Mouse (Mus musculus) cerebellum, adult 2 months (tissue): ENCODE results near the gene Tln1. TPM values are rescaled to one million over a fixed set of nuclear protein-coding genes. Genes with fewer than 3 reads are reported as not detected.

ENCODE experiments used
- DNase-seq, 2 experiments: peaks; one replicate each; pipeline ENCODE4 v3.0.0; 2021
- H3K27ac ChIP-seq: fragments of 200-500 bp; 2 replicates; pipeline ENCODE4 v1.5.1; 2012; ENCODE audit warnings: low read length, control low read depth, inconsistent platforms; ENCODE audit not compliant: insufficient read depth
- H3K27me3 ChIP-seq: fragments of 200-500 bp; 2 replicates; pipeline ENCODE4 v1.6.1; 2012; ENCODE audit warnings: inconsistent platforms, mild to moderate bottlenecking, low read length, moderate library complexity; ENCODE audit not compliant: control insufficient read depth, insufficient read depth
- H3K4me1 ChIP-seq: fragments of 200-500 bp; 2 replicates; pipeline ENCODE4 v1.6.1; 2011; ENCODE audit warnings: low read length; ENCODE audit not compliant: control insufficient read depth, insufficient read depth
- H3K4me3 ChIP-seq: fragments of 200-500 bp; replicated peaks from 2 replicates; pipeline ENCODE3; 2011; ENCODE audit warnings: mild to moderate bottlenecking, low read depth, low read length, control low read depth; ENCODE audit not compliant: insufficient read depth
- CTCF ChIP-seq: fragments of 200-500 bp; IDR thresholded peaks from 2 replicates; pipeline ENCODE4 v1.5.1; 2011; ENCODE audit warnings: low read depth, mild to moderate bottlenecking, control low read depth, low read length, moderate library complexity, borderline replicate concordance; ENCODE audit not compliant: insufficient read depth
- POLR2A ChIP-seq: fragments of 200-500 bp; IDR thresholded peaks from 2 replicates; pipeline ENCODE4 v1.6.1; 2011; ENCODE audit warnings: low read length, control low read depth, borderline replicate concordance; ENCODE audit not compliant: insufficient read depth
- WGBS: fragments of 180-500 bp; shearing (Covaris S2); methylation state at CpG from one replicate; pipeline ENCODE4 v1.1.7; 2018; 5-methylcytosine and 5-hydroxymethylcytosine counted together
- polyA plus RNA-seq: library from polyadenylated mRNA; depleted of rRNA; stranded (reverse); fragments of >200 nt; gene quantifications from 2 replicates; pipeline ENCODE4 v1.2.3, GENCODE M21; 2012

Gene Tln1
- polyA plus RNA-seq, 1 experiment = 48.8 TPM

DNA sequence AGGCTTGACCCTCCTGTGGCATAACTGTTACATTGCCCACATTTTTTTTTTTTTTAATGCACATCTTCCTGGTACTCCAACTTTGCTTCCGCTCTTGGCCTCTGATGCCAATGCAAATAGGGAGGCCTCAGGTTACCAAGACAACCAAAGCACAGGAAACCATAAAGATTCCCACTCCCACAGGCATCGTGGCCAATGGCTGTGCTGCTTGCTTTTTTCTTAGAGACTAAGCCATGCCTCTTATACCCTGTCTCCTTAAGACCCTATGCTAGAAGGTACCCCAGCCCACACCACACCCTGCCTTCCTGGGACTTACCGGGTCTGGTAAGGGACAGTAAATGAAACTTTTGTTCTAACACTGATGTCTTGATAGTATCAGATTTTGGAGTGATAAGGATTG, 31.0 kb upstream of the Tln1 start:
- WGBS = 62% methylated on average over 3 of the region's 3 CpGs
- TF ChIP-seq CTCF (no peak), POLR2A (no peak)
- Histone ChIP-seq H3K4me1 (no peaks in the 10 kb centered on the region), H3K27ac (no peak overlapping the region), H3K27me3 (no peaks in the 10 kb centered on the region), H3K4me3 (no peak overlapping the region)
- DNase-seq = no peak

DNA sequence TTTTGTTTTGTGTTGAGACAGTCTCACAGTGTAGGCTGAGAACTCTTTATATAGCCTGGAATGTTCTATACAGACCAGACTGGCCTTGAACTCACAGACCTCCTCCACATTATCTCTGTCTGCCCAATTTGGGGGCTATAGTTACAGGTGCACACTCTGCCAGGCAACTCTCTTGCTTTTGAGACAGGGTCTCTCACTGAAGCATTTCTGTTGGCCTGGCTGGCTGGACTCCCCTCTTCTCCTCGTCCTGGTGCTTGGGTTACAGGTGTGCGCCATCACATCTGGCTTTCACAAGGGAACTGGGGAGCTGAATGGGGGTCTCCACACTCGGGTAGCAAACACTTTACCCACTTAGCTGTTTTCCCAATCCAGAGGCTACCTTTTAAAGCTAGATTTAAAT, 29.5 kb upstream of the Tln1 start:
- WGBS = 76% methylated on average over 3 of the region's 3 CpGs
- Histone ChIP-seq H3K4me3 (no peak overlapping the region), H3K27me3 (no peaks in the 10 kb centered on the region), H3K4me1 (no peaks in the 10 kb centered on the region), H3K27ac (no peak overlapping the region)
- TF ChIP-seq CTCF (no peak), POLR2A (no peak)
- no peak for DNase-seq

DNA sequence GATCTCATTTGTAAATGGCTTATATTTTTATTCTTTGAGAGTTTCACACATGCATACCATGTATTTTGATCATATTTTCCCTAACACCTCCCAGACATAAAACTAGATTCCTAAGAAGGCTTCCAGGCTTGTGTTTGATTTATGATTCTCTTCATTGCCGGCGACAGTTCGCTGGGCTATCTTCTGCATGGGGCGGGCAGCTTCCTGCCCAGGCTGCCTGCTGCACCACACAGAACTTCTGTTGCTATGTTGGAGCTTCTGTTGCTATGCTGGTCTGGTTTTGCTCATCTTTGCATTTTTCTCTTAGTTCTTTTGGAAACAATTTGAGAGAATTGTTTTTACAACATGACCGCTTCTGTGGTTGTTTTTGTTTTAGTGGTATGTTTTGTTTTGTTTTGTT, 29.1 kb upstream of the Tln1 start:
- WGBS = 80% methylated on average over 5 of the region's 5 CpGs
- no peak for TF ChIP-seq CTCF
- no peak for TF ChIP-seq POLR2A
- no peak for DNase-seq
- no peaks in the 10 kb centered on the region for H3K27me3 ChIP-seq
- H3K4me3 ChIP-seq = no peak overlapping the region
- no peak overlapping the region for H3K27ac ChIP-seq
- no peaks in the 10 kb centered on the region for H3K4me1 ChIP-seq

DNA sequence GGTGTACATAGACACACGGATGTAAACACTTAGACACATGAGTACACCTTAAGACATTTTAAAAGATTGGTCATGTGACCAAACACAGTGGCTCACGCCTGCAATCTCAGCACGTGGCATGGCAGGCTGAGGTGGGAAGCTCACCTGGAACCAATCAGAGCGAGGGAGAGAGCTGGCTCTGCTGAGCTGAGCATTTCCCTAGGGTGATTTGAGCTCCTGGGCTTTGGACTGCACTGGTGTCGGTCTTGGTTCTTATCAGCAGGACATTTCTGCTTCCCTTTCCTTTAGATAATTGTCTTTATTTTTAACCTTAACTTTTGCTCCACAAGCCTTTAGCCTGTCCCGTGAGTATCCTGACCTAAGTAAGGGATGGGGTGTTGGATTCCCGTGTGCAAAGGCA, 25.2 kb upstream of the Tln1 start:
- WGBS = 58% methylated on average over 7 of the region's 7 CpGs
- no peaks in the 10 kb centered on the region for H3K4me1 ChIP-seq
- TF ChIP-seq CTCF (no peak), POLR2A (no peak)
- DNase-seq = no peak
- no peaks in the 10 kb centered on the region for H3K27me3 ChIP-seq
- no peak overlapping the region for H3K27ac ChIP-seq
- no peak overlapping the region for H3K4me3 ChIP-seq

DNA sequence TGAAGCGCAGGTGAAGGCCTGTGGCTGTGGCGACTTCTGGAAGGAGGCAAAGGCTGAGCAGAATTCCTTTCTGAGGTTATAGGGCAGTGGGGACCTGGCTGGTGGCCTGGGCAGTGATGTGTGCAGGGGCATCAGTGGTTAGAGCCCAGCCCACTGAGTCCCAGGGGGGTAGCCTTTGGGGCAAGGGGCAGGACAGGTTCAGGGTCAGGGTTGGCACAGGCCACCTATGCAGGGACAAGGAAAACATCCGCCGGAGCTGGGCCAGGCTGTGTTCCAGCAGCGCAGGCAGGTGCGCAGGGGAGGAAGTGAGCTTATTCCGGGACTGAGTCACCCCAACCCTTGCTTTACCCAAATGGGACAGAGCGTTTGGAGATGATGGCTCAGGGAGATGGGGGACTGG, 23.9 kb upstream of the Tln1 start:
- Histone ChIP-seq H3K4me3 (no peak overlapping the region), H3K4me1 (no peaks in the 10 kb centered on the region), H3K27me3 (no peaks in the 10 kb centered on the region), H3K27ac (no peak overlapping the region)
- peak in 1 of 2 experiments; percentile 11 for DNase-seq
- WGBS = 64% methylated on average over 8 of the region's 8 CpGs
- no peak for TF ChIP-seq POLR2A
- TF ChIP-seq CTCF = no peak

DNA sequence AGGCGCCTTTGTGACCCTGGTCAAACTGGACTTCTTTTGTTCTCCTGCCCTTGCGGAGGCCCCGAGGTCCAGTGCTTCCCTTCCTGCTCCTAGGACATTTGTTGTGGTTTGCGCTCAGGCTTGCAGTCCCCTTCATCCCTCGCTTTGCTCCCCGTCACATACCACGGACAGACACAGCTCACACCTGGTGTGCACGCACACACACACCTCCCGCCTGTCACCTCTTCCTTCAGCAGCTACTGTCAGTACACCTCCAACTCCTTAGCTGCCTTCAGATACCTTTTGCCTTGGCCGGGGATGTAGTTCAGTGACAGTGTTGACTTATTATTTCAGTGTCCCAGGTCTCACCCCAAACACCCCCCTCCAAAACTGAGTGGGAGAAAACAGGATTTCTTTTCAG, 23.2 kb upstream of the Tln1 start:
- Histone ChIP-seq H3K4me1 (no peaks in the 10 kb centered on the region), H3K27ac (no peak overlapping the region), H3K4me3 (no peak overlapping the region), H3K27me3 (no peaks in the 10 kb centered on the region)
- WGBS = 48% methylated on average over 10 of the region's 10 CpGs
- DNase-seq = no peak
- TF ChIP-seq POLR2A (no peak), CTCF (no peak)

DNA sequence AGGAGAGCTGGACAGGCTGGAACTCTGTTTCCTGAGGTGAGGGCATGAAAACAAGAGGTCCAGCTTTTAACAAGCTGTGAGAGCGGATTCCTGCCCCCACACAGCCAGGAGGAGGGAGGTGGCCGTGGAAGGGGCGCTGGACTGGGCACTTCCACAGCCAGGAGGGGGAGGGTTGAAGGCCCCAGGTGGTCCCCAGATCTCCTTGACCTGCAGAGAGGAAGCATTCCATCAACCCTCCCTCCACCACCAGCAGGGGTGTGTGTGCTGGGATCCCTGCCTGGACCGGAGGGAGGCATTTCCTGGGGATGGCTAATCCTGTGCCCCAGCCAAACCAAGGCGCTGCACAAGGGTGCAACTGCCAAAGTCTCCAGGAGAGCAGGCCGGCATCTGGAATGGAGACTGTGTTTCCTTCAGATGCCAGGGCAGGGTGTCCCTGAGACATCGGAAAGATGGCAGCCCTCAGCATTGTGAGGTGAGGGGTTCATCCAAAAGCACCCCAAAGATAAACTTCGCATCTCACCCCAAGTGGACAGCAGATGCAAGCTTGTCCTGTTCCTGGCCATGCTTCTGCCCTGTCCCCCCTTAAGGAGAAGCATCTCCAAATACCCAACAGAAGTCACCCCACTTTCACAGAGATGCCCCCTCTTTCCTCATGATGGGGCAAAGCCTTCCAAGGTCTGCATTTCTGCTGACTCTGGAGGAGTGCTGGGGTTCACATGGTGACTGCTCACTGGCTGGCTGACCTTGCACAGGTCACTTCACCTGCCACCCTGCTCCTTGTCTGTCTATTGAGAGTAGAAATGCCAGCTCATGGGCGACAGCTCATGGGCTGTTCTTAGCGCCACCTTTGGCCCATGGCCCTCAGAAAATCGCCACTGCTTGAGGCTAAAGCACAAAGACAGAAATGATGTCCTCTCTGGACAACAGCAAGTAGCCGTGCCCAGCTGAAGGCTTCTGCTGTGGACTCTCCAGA, 22.2 kb upstream of the Tln1 start, which contains the start of gene Msmp:
Msmp (minus strand) TSS at position 51 of the 973 bp plus-strand sequence.
- H3K27me3 ChIP-seq = no peaks in the 10 kb centered on the region
- H3K27ac ChIP-seq = no peak within 1 kb of the TSS
- no peak for DNase-seq
- no peak within 1 kb of the TSS for H3K4me3 ChIP-seq
- 53% methylated on average over 12 of the region's 12 CpGs for WGBS
- no peak for TF ChIP-seq CTCF
- no peaks in the 10 kb centered on the region for H3K4me1 ChIP-seq

DNA sequence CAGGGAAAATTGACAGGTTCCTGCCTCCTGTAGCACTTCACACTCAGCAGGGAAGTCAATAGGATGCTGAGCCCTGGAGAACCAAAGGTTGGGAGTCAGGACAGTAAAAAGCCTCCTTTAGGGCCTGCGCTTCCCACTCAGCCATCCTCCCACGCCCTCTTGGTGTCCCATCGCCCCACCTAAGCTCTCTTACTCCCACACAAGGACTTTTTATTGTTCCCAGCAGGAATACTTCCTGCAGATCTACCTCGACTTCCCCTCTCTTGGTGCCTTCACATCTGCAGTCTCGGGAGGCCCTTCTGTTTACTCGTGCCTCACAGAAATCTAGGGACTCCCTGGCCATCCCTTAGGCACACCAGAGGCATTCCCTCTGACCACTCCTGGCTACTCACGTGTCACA, 20.9 kb upstream of the Tln1 start:
- Histone ChIP-seq H3K27me3 (no peaks in the 10 kb centered on the region), H3K27ac (no peak overlapping the region), H3K4me3 (no peak overlapping the region), H3K4me1 (no peaks in the 10 kb centered on the region)
- DNase-seq = no peak
- 80% methylated on average over 7 of the region's 7 CpGs for WGBS
- TF ChIP-seq CTCF = no peak
- TF ChIP-seq POLR2A = no peak
